Mouse (Mus musculus) Patski (cell line): Measurements from ENCODE around the gene Spag5. TPM values are rescaled to one million over a fixed set of nuclear protein-coding genes. Genes with fewer than 3 reads are reported as not detected.
"Not testable (repeated sequence)": the region's sequence is repeated elsewhere in the genome, so short reads cannot be mapped to it uniquely, and the experiment has no call there.

Experiments
- ATAC-seq: fragments of 100-300 bp; one replicate; pipeline ENCODE4 v1.8.0; 2021
- CTCF ChIA-PET: fragments of 350-600 bp; sonication (Branson Sonifier 250); formaldehyde crosslinking; loops from one replicate; lab custom pipeline; 2022; ENCODE audit warnings: inconsistent platforms; lab: Charles Lee
- POLR2A ChIA-PET: fragments of 350-600 bp; sonication (Branson Sonifier 250); formaldehyde crosslinking; loops from one replicate; lab custom pipeline; 2022; ENCODE audit warnings: antibody characterized with exemption, inconsistent platforms; lab: Charles Lee
- DNase-seq: peaks from one replicate; pipeline ENCODE4 v3.0.0-alpha.2; 2011; ENCODE audit warnings: low read depth, low spot score
- H3K27me3 ChIP-seq: fragments of 371-371 bp; one replicate; pipeline ENCODE4 v1.5.1; 2021
- CTCF ChIP-seq: fragments of 100-300 bp; IDR thresholded peaks from one replicate; pipeline ENCODE4 v1.5.1; 2021
- in situ Hi-C: fragments of 300-500 bp; cut with MboI; formaldehyde crosslinking; loops from 3 replicates; pipeline ENCODE4 v1.11.1; 2018; ENCODE audit warnings: low pct_unique_long_range_greater_than_20kb, mixed read lengths
- polyA plus RNA-seq: library from polyadenylated mRNA; unstranded; gene quantifications from one replicate; pipeline ENCODE4 v1.2.3, GENCODE M21; 2021

The Spag5 gene
- polyA plus RNA-seq, result 45.2 TPM

DNA sequence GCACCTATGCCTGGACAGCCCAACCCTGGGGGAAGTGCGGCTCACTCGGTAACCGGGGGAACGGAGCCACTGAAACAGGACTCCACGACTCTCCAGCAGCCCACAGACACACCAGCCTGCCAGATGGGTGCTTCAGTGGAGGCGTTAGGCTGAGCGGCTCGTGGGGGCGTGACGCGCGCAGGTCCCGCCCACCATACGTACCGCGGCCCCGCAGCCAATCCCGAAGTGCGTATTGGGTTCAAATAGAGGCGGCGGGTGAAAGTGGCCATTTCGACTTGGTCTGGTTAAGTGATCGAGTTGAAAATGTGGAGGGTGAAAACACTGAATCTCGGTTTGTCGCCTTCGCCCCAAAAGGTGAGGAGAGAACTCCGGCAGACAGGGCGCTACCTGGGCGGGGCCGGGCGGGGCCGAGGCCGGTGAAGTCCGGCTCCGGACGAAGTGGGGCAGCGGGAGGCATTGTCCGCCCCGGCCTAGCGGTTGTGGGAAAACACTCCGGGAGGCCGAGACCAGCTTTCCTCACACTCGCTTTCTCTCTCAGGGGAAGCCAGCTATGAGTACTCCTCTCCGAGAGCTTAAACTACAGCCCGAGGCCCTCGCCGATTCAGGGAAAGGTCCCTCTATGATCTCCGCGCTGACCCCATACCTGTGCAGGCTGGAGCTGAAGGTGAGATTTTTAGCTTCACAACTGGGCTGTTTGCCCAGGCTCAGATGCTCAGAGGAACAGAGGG lies at the start of gene Spag5:
Gene Spag5 (plus strand): TSS at position 173 of the 728 bp plus-strand sequence.
- in situ Hi-C loops, result no loop called here
- peak; percentile 95 for ATAC-seq
- peak; percentile 37 for DNase-seq
- TF ChIP-seq CTCF, result no peak
- H3K27me3 ChIP-seq, result no peaks in the 10 kb centered on the region
- ChIA-PET CTCF (interaction anchor here (1.1 to 2.1 kb wide), 2 partner anchors 12 to 17 kb away, joined by 4 to 5 read pairs; no protein-coding TSS in a partner anchor), POLR2A (interaction anchor here (0.6 to 1.0 kb wide), 3 partner anchors 12 to 19 kb away, joined by 3 to 4 read pairs (median 4); no protein-coding TSS in a partner anchor)

DNA sequence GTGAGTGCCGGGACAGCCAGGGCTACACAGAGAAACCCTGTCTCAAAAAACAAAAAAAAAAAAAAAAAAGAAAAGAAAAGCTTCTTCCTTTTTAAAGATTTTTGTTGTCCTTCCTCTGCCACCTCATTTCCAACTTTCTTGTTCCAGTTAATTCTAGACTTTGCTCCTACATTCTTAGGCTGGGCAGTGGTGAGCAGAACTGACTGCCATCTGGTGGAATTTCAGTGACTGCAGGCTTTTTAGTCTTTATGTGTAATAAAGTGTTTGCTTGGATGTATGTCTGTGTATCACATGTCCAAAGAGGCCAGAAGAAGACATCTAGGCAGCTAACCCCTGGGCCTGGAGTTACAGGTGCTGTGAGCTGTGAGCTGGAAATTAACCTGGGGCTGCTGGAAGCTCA lies 44.7 kb upstream of the Spag5 start:
- ATAC-seq, result no peak
- CTCF ChIA-PET, result no interaction called here
- H3K27me3 ChIP-seq, result no peaks in the 10 kb centered on the region
- POLR2A ChIA-PET, result interaction anchor here (0.7 kb wide), 1 partner anchor 11 kb away, joined by 3 read pairs; the partner anchor contains the start of genes Sdf2 and Supt6
- DNase-seq, result no peak
- peak; percentile 37 for TF ChIP-seq CTCF
- in situ Hi-C loops, result no loop called here

DNA sequence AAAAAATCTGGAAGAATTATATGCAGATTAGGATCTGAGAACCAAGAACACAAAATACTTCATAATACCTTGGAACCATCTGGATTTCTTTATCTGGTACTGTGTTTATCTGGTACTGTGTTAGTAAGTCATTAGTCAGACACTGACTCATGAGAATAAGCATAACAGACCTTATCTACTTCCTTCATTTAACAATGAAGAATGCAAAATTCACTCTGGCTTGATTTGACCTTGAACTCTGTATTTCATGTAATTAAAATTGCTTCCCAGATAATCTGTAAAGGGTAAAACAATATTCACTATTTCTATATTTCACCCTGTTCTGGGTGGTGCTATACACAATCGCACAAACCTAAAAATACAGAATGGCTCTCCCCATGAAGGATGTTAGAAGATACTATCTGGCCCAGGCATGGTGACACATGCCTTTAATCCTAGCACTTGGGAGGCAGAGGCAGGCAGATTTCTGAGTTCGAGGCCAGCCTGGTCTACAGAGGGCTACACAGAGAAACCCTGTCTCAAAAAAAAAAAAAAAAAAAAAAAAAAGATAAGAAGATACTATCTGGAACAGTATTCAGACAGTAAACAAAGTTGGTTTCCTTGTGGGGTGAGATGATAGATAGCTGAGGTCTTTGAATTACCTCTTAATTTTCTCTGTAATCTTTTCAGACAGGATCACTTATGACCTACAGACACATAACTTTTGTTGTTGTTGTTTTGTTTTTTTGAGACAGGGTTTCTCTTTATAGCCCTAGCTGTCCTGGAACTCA lies 40.7 kb upstream of the Spag5 start:
- no peak for DNase-seq
- H3K27me3 ChIP-seq, result no peaks in the 10 kb centered on the region
- POLR2A ChIA-PET, result no interaction called here
- no peak for ATAC-seq
- TF ChIP-seq CTCF, result no peak
- CTCF ChIA-PET, result no interaction called here
- in situ Hi-C loops, result no loop called here

DNA sequence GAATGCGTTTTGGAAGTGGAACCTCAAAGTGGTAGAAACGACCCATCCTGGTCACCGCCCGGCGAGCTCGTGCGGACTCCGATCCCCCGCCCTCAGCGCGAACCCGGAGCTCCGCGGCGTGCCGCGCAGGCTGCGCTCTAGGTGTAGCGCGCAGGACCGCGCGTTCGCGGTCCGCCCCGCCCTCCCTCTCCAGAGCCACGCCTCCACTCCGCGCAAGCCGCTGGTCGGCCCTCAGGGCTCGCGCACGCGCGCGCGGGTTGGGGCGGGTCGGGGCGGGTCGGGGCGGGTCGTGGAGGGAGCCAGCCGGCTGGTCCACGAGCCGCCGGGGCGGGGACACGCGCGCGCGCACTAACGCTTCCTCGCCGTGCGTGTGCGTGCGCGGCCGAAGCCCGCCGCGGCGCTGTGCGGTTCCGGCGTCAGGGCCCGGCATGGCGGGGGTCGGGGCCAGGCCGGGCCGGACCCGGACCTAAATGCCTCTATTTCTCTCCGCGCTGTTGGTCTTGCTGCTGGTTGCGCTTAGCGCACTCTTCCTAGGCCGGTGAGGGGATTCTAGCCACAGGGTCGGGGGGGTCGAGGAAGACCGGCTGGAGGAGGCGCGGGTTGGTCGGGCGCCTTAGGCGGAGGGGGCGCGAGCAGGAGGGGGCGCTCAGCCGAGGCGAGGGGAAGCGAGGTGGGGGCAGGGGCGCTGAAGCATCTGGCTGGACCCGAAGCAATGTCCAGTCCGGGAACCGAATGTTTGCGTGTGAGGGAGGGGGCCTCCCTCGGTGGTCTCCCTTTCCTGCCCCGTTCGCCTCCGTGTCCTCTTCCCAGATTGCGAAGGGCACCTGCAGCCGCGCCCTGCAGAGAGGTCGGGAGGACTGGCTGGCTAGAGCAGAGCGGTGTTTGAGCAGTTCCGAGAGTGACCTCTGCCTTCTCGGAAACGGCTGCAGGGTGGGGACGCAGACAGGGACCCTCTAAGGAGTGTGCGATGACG lies 39.7 kb upstream of the Spag5 start, which contains the start of gene 2610507B11Rik:
Gene 2610507B11Rik (plus strand): TSS at position 373 of the 973 bp plus-strand sequence.
- DNase-seq (peak; percentile 47), ATAC-seq (peak; percentile 74)
- no peaks in the 10 kb centered on the region for H3K27me3 ChIP-seq
- TF ChIP-seq CTCF, result no peak
- ChIA-PET CTCF (interaction anchor here (1.0 to 2.4 kb wide), 5 partner anchors 17 to 83 kb away, joined by 3 to 9 read pairs (median 4); no protein-coding TSS in a partner anchor), POLR2A (interaction anchor here (0.6 to 2.0 kb wide), 2 partner anchors 37 to 85 kb away, joined by 4 to 6 read pairs; no protein-coding TSS in a partner anchor)
- in situ Hi-C loops, result no loop called here

DNA sequence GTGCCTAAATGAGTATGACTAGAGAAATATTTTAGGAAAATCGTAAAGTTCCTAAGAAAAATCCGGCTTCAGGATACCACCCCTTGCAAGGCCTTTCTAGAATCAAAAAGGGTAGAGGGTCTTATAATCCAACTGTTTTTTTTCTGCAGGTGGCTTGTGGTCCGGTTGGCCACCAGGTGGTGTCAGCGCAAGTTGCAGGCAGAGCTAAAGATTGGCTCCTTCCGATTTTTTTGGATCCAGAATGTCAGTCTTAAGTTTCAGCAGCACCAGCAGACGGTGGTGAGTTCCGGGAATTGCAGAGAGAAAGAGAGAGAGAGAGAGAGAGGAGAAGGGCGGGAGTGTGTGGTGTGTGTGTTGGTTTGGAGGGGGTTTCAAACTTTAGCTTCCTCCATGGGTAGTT lies 38.8 kb upstream of the Spag5 start:
- H3K27me3 ChIP-seq, result no peaks in the 10 kb centered on the region
- DNase-seq (no peak), ATAC-seq (no peak)
- TF ChIP-seq CTCF, result peak; percentile 87
- ChIA-PET POLR2A (interaction anchor here (0.6 to 2.0 kb wide), 3 partner anchors 38 to 84 kb away, joined by 4 to 6 read pairs (median 5); no protein-coding TSS in a partner anchor), CTCF (interaction anchor here (1.0 to 2.4 kb wide), 6 partner anchors 16 to 82 kb away, joined by 3 to 9 read pairs (median 4); no protein-coding TSS in a partner anchor)
- in situ Hi-C loops, result no loop called here

DNA sequence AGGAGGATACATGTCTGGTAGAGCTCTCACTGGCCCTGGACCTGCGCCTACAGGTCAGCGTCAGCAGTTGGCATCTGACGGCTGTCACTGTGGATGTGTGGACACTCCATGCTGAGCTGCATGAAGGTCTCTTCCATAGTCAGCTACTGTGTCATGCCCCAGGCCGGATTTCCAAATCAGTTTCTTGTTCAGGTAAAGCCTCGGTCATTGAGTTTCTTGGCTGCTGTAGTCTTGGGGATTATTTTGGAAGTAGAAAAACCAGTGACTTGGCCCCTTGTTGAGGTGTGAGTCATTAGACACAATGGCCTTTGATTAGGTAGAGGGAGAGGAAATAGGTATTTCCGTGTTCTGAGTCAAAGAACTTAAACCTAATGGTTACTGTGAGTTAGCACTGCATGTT lies 35.8 kb upstream of the Spag5 start:
- ChIA-PET CTCF (no interaction called here), POLR2A (interaction anchor here (0.9 kb wide), 1 partner anchor 53 kb away, joined by 3 read pairs; no protein-coding TSS in a partner anchor)
- ATAC-seq (no peak), DNase-seq (no peak)
- in situ Hi-C loops, result no loop called here
- no peak for TF ChIP-seq CTCF
- H3K27me3 ChIP-seq, result no peaks in the 10 kb centered on the region

DNA sequence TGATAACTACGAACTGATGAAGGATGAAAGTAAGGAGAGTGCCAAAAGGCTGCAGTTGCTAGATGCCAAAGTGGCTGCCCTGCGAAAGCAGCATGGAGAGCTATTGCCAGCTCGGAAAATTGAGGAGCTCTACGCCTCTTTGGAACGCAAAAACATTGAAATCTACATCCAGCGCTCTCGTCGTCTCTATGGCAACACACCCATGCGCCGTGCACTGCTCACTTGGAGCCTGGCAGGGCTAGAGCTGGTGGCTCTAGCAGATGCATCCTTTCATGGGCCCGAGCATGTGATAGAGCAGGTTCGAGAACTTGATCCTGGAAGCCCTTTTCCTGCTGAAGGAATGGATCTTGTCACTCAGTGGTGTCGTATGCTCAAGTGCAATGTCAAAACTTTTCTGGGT lies 29.3 kb upstream of the Spag5 start:
- in situ Hi-C loops, result no loop called here

DNA sequence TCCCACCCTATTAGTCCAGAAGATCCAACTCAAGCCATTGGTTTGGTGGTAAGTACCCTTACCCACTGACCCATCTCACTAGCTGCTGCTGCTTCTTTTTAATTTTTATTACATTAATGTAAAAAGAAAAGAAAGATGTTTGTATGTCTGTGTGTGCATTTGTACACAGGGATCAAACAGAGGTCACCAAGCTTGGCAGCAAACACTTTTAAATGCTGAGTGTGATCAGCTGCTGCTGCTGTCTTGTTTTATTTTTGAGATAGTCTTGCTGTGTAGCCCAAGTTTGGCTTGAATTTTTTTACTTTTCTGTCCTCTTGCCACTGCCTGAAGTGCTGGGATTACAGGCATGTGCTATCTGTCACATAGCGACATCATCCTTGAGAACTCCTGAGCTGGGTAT lies 25.7 kb upstream of the Spag5 start:
- ATAC-seq, result no peak
- no peak for TF ChIP-seq CTCF
- CTCF ChIA-PET, result interaction anchor here (1.0 to 1.2 kb wide), 2 partner anchors 12 to 53 kb away, joined by 3 read pairs; partner anchors contain the start of gene Pigs

More for the DNA sequence above, 29.3 kb upstream of the Spag5 start:
- ChIA-PET CTCF (no interaction called here), POLR2A (no interaction called here)
- H3K27me3 ChIP-seq, result no peaks in the 10 kb centered on the region
- ATAC-seq (no peak), DNase-seq (no peak)
- no peak for TF ChIP-seq CTCF

DNA sequence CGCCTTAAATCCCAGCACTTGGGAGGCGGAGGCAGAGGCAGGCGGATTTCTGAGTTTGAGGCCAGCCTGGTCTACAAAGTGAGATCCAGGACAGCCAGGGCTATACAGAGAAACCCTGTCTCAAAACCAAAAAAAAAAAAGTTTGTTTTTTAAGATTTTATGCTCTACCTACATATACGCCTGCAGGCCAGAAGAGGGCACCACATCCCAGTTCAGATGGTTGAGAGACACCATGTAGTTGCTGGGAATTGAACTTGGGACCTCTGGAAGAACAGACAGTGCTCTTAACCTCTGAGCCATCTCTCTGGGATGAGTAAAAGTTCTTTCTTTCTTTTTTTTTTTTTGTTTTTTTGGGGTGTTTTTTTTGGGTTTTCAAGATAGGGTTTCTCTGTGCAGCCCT lies 25.2 kb upstream of the Spag5 start:
- in situ Hi-C loops, H3K27me3 ChIP-seq, DNase-seq, ATAC-seq: not testable (repeated sequence)
- POLR2A ChIA-PET, result interaction anchor here (0.7 kb wide), 1 partner anchor 19 kb away, joined by 6 read pairs; no protein-coding TSS in a partner anchor
- peak; percentile 62 for TF ChIP-seq CTCF
- CTCF ChIA-PET, result interaction anchor here (1.0 to 1.2 kb wide), 2 partner anchors 11 to 52 kb away, joined by 3 read pairs; partner anchors contain the start of gene Pigs

More for the DNA sequence above, 25.7 kb upstream of the Spag5 start:
- DNase-seq, result no peak
- POLR2A ChIA-PET, result no interaction called here
- in situ Hi-C loops, result no loop called here
- H3K27me3 ChIP-seq, result no peaks in the 10 kb centered on the region
